Mouse (Mus musculus) liver, adult 2 months (tissue): ENCODE measurements at regions not wholly inside any gene's neighbourhood (a gene's known extent, or its start where the extent isn't known, plus 50 kb on each side); places are given as distances from the start of the nearest gene placed in this dataset.
A peak's percentile ranks its signal among the peaks of the same experiment; 100 is the strongest.

Source experiments
- DNase-seq: peaks from one replicate; pipeline ENCODE4 v3.0.0-alpha.2; 2011; ENCODE audit warnings: low read depth, low spot score; ENCODE audit errors: extremely low read depth
- H3K27ac ChIP-seq: fragments of 200-500 bp; replicated peaks from 2 replicates; pipeline ENCODE4 v1.5.1; 2012; ENCODE audit warnings: low read depth, mild to moderate bottlenecking, control low read depth, inconsistent platforms, low read length; ENCODE audit not compliant: insufficient read depth
- H3K27me3 ChIP-seq: fragments of 200-500 bp; 2 replicates; pipeline ENCODE4 v1.6.1; 2012; ENCODE audit warnings: mild to moderate bottlenecking, moderate library complexity, low read length, inconsistent platforms; ENCODE audit not compliant: control insufficient read depth, insufficient read depth
- H3K36me3 ChIP-seq: fragments of 200-500 bp; 2 replicates; pipeline ENCODE4 v1.6.1; 2012; ENCODE audit warnings: low read length, inconsistent platforms; ENCODE audit not compliant: control insufficient read depth, insufficient read depth
- H3K4me1 ChIP-seq: fragments of 200-500 bp; 2 replicates; pipeline ENCODE4 v1.6.1; 2011; ENCODE audit warnings: low read length; ENCODE audit not compliant: control insufficient read depth, insufficient read depth
- H3K4me3 ChIP-seq: fragments of 200-500 bp; 2 replicates; pipeline ENCODE4 v1.5.1; 2011; ENCODE audit warnings: low read depth, mild to moderate bottlenecking, control low read depth, low read length, moderate library complexity; ENCODE audit not compliant: insufficient read depth
- H3K79me2 ChIP-seq: fragments of 200-500 bp; 2 replicates; pipeline ENCODE4 v1.6.1; 2012; ENCODE audit warnings: inconsistent platforms, mild to moderate bottlenecking, low read length, moderate library complexity; ENCODE audit not compliant: control insufficient read depth, insufficient read depth
- H3K9ac ChIP-seq: fragments of 200-500 bp; 2 replicates; pipeline ENCODE4 v1.6.1; 2012; ENCODE audit warnings: low read depth, mild to moderate bottlenecking, control low read depth, inconsistent platforms, low read length
- CTCF ChIP-seq: fragments of 200-500 bp; IDR thresholded peaks from 2 replicates; pipeline ENCODE4 v1.5.1; 2011; ENCODE audit warnings: low read depth, low read length, control low read depth
- POLR2A ChIP-seq: fragments of 200-500 bp; IDR thresholded peaks from 2 replicates; pipeline ENCODE4 v1.6.1; 2011; ENCODE audit warnings: low read length, control low read depth; ENCODE audit not compliant: insufficient read depth; ENCODE audit errors: extremely low read depth
- WGBS: fragments of 180-500 bp; shearing (Covaris S2); methylation state at CpG from one replicate; pipeline ENCODE4 v1.1.7; 2018; 5-methylcytosine and 5-hydroxymethylcytosine counted together

DNA sequence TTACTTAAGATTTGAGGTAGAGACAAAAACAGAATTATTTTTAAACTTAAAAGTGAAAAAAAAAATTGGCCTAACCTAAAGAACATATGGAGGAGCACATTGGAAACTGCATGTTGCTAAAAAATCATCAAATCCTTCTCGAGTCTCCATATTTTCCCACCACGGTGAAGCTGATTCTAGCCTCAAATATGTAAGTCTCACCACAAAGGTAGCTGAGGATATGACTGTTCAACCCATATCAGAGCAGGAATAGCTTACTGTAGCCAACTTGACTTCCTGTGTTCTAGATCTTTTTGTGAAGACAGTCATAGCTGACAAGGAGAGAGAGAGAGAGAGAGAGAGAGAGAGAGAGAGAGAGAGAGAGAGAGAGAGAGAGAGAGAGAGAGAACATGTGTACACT, 1039.8 kb downstream of the Car8 start:
- H3K27me3 ChIP-seq = no peaks in the 10 kb centered on the region
- H3K4me3 ChIP-seq = no peak overlapping the region
- 90% methylated on average over 2 of the region's 2 CpGs for WGBS
- H3K4me1 ChIP-seq = peaks cover 7% of the 10 kb centered on the region
- no peaks in the 10 kb centered on the region for H3K79me2 ChIP-seq
- H3K27ac ChIP-seq = no peak overlapping the region
- H3K9ac ChIP-seq = no peak overlapping the region
- no peak for TF ChIP-seq POLR2A
- no peak for TF ChIP-seq CTCF
- no peak for DNase-seq
- no peaks in the 10 kb centered on the region for H3K36me3 ChIP-seq

DNA sequence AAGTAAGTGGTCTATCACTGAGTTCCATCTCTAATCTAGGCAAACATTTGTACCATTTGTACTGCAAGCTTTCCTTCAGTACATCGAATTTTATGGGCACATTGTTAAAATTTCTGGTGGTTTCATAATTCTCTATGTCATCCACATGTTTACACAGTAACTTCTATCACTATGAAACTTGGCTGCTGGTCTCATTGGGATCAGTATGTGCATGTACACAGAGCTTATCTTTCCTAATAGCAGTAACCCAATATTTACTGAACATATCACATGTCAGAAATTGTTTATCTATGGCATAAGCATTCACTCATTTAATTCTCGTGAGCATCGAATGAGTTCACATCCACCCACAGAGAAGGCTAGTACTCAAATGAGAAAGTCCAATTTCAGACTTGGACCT, 1042.3 kb downstream of the Car8 start:
- Histone ChIP-seq H3K4me3 (no peak overlapping the region), H3K36me3 (no peaks in the 10 kb centered on the region), H3K79me2 (no peaks in the 10 kb centered on the region), H3K27ac (no peak overlapping the region), H3K4me1 (peaks cover 7% of the 10 kb centered on the region), H3K27me3 (0 out of 2 replicates have a peak, but pooled peaks cover 2% of the 10 kb centered on the region), H3K9ac (no peak overlapping the region)
- peak; percentile 95 for DNase-seq
- TF ChIP-seq POLR2A = no peak
- TF ChIP-seq CTCF = no peak
- 17% methylated on average over 3 of the region's 3 CpGs for whole genome bisulfite sequencing

DNA sequence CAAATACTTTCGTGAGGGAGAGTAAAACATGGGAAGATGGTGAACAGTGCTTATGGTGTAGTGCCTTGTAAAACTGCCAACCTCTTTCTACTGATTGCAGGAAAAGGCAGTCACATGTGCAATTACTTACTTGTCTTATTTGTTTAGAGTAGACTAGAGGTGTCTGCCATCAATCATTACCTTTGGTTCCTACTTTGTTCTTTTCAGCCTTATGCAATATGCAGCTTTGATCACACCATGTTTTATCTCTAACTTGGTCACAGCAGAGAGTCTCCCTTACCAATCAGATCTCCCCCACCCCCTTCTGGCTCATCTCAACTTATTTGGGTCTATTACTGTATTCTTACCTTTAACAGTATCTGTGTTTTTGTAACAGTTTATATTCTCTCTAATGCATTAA, 1043.2 kb downstream of the Car8 start:
- Histone ChIP-seq H3K4me3 (no peak overlapping the region), H3K27ac (no peak overlapping the region), H3K27me3 (0 out of 2 replicates have a peak, but pooled peaks cover 2% of the 10 kb centered on the region), H3K4me1 (peaks cover 7% of the 10 kb centered on the region), H3K9ac (no peak overlapping the region), H3K36me3 (no peaks in the 10 kb centered on the region), H3K79me2 (no peaks in the 10 kb centered on the region)
- WGBS = 23% methylated on average over 1 of the region's 1 CpGs
- DNase-seq = peak; percentile 98
- no peak for TF ChIP-seq POLR2A
- no peak for TF ChIP-seq CTCF

DNA sequence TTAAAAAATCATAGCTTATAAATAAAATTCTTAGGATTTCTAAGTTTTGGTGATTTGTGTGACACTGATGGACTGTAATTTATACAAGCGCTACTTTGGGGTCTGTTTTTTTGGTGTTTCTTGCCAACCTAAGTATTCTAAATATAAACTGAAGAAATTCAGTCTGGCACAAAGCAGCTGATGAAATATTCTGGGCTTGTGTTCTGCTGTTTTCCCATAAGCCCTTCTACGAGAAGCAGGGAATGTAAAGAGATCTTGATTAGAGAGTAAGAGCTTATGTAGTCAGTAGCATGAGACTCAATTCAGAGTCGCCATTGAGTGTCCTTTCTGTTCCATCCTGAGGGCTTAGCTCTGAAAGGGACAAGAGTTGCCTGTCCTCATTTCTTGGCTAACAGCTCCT, 1046.9 kb downstream of the Car8 start:
- TF ChIP-seq CTCF (no peak), POLR2A (no peak)
- no peaks in the 10 kb centered on the region for H3K79me2 ChIP-seq

DNA sequence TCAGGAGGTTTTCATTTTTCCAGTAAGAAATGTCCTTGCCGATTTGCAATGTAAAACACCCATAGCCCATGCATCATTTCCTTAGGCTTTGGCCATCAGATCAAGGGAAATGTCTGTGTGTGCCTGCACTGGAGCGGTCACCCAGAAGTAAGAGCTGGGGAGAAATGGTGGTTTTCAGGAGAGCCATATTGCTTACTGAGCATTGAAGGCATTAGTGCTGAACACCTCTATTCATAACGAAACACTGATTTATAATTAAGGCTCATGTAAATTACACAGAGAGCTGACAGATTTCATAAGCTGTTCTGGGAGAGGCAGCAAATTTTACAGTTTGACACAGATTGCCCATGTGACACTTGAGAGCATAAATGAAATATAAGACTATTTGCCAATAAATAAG, 1047.6 kb downstream of the Car8 start:
- 95% methylated on average over 3 of the region's 3 CpGs for WGBS
- H3K27ac ChIP-seq = no peak overlapping the region

More for the DNA sequence above, 1046.9 kb downstream of the Car8 start:
- WGBS = 90% methylated on average over 3 of the region's 3 CpGs
- H3K9ac ChIP-seq = no peak overlapping the region
- no peak overlapping the region for H3K4me3 ChIP-seq
- H3K36me3 ChIP-seq = no peaks in the 10 kb centered on the region
- no peak for DNase-seq
- H3K27me3 ChIP-seq = 0 out of 2 replicates have a peak, but pooled peaks cover 2% of the 10 kb centered on the region
- peaks cover 5% of the 10 kb centered on the region for H3K4me1 ChIP-seq
- no peak overlapping the region for H3K27ac ChIP-seq

DNA sequence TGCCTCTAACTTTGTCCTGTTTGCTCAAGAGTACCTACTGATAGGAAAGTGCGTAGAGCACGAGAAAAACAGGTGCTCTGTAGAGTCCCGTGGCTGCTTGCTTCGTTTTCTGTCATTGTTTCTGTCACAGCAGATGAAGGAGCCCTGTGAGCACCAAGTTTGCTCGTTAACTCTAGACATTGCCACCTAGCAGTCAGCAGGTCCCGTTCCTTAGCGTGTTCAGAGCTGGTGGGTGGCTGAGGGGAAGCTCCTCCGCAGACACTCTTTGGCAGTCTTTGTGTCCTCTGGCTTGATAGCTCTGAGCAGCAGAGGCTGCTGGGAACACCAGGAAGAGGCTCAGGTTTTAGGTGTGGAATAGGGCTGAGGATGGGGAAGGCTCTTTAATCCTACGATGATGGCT, 1063.8 kb downstream of the Car8 start:
- Histone ChIP-seq H3K36me3 (no peaks in the 10 kb centered on the region), H3K79me2 (no peaks in the 10 kb centered on the region), H3K27me3 (no peaks in the 10 kb centered on the region), H3K4me1 (no peaks in the 10 kb centered on the region), H3K27ac (no peak overlapping the region), H3K9ac (no peak overlapping the region), H3K4me3 (no peak overlapping the region)
- no peak for TF ChIP-seq CTCF
- TF ChIP-seq POLR2A = no peak
- no peak for DNase-seq
- WGBS = 72% methylated on average over 9 of the region's 9 CpGs

More for the DNA sequence above, 1047.6 kb downstream of the Car8 start:
- DNase-seq = no peak
- TF ChIP-seq CTCF (no peak), POLR2A (no peak)
- Histone ChIP-seq H3K27me3 (0 out of 2 replicates have a peak, but pooled peaks cover 2% of the 10 kb centered on the region), H3K4me3 (no peak overlapping the region), H3K9ac (no peak overlapping the region), H3K36me3 (no peaks in the 10 kb centered on the region), H3K4me1 (peaks cover 3% of the 10 kb centered on the region), H3K79me2 (no peaks in the 10 kb centered on the region)
